Mouse (Mus musculus): Measurements from ENCODE around the gene Pitx1. TPM values are rescaled to one million over a fixed set of nuclear protein-coding genes. Genes with fewer than 3 reads are reported as not detected.

Pitx1 gene
- total RNA-seq (2021): not detected
- long read RNA-seq, experiment 1: 0 reads
- long read RNA-seq, experiment 2: 0 reads

DNA sequence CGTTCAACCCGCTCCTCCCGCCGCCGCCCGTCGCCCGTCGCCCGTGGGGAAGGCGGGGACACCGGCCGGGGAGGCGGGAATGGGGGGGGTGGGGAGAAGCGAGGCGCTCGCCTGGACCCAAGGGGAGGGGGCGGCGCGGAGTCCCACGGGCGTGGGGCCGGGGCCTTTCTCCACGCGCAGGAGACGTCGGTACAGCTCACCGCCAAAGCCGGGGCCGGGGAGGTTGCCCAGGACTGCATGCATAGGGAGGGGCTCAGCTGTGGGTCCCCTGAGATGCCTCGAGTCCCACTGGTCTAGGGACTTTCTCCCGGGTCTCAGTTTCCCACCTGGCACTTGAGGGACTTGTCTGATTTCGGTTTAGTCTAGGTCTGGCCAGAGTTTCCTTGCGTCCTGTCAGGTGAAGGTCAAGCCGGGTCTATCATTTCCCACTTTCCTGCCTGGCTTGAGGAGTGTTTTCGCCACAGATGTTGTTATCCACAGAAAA, at the start of gene Pitx1:
Gene Pitx1 (minus strand): TSS at position 51 of the 484 bp plus-strand sequence.
- no peak within 1 kb of the TSS for H3K4me3 ChIP-seq
- intact Hi-C loops (cut with DNase I): no loop called here
- no peak for DNase-seq (ENCODE audit: extremely low spot score in 1 of 2, low spot score in 2 of 2)

DNA sequence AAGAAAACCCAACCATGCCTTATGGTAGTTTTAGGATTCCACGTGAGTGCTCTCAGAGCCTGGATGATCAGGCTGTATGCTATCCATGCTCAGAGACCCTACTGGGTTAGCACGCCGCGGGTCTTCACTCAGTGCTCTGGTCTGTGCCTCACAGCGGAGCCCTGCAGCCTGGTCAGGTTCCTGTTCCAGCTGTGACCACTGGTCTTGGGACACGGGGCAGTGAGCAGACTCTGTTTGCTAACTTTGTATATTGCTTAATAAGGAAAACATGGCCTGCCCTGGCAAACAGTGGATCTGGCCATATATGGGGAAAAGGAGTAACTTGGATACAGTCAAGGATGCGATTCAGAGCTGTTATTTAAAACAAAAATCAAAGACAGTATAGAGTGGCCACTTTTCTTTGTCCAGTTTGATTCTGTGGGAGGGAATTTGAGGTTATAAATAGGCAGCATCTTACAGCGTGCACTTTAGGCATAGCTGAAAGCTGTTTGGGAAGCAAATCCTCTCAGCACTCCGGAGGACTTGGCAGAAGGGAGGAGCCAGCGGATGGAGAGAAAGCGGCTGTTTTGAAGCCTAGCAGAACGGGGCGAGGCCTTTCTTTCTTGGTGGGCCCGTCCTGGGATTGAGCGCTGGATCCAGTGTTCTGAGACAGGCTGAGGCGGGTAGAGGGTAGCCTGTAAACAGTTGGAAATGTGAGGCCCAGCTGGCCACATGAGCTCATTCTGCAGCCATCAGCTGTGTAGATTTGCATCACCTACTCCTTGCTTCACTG, 45.6 kb upstream of the Pitx1 start:
- DNase-seq (ENCODE audit: extremely low spot score in 1 of 2, low spot score in 2 of 2): no peak
- TF ChIP-seq CTCF (IDR thresholded peaks at IDR 0.05): no peak
- intact Hi-C loops (cut with DNase I): no loop called here
- Histone ChIP-seq H3K4me3 (no peak overlapping the region), H3K27ac (no peak overlapping the region)

More for the DNA sequence above, at the start of gene Pitx1:
- no peak for TF ChIP-seq CTCF (IDR thresholded peaks at IDR 0.05)
- H3K27ac ChIP-seq: no peak within 1 kb of the TSS

DNA sequence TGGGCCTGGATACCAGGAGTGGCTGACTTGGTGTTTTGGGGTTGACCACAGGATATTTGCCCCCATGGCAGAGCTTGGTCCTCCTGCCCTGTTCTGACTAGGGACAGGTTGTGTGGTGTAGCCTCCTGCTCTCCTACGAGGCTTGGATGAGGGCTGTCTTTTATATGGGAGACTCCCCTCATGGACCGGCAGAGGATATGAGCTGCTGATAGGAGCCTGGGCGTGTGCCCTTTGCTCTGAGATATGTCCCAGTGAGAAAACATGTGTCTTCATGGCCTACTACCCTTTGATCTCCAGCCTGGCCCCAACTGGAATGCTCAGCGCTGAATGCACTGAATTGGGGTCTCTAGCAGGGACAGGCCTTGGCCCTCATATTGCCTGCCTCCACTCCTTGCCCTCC, 42.4 kb upstream of the Pitx1 start:
- no peak for TF ChIP-seq CTCF (IDR thresholded peaks at IDR 0.05)
- H3K4me3 ChIP-seq: no peak overlapping the region
- H3K27ac ChIP-seq: no peak overlapping the region
- intact Hi-C loops (cut with DNase I): no loop called here
- no peak for DNase-seq (ENCODE audit: extremely low spot score in 1 of 2, low spot score in 2 of 2)

DNA sequence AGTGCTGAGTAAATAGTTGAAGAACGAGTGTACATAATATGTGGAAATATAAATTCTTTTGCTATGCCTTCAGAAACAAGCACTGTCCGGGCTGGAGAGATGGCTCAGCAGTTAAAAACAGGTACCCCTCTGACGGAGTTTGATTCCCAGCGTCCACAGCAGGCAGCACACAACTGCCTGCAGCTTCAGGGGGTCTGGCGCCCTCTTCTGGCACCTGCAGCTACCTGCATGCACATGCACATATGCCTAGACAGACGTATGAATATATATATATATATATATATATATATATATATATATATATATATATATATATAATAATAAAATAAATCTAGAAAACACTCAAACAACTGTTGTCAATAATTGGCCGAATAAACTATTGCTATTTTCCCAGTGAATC, 35.4 kb upstream of the Pitx1 start:
- DNase-seq (ENCODE audit: extremely low spot score in 1 of 2, low spot score in 2 of 2): no peak
- TF ChIP-seq CTCF (IDR thresholded peaks at IDR 0.05): no peak; the same call in 1 of the 2 replicates
- intact Hi-C loops (cut with DNase I): no loop called here
- H3K4me3 ChIP-seq: no peak overlapping the region
- H3K27ac ChIP-seq: no peak overlapping the region

DNA sequence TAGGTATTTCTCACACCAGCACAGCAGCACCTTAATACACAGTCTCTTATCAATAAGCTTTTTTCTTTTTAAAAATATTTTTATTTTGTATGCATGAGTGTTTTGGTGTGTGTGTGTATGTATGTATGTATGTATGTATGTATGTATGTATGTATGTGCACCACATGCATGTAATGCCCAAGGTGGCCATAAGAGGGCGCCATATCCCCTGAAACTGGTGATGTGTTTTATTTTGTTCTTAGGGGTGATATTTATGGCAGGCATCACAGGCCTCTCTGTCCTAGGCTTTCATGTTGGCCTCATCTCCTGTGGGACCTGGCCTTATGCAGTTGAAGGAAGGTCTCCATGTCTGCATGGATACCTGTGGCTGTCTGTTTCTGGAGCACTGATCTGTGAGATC, 34.0 kb upstream of the Pitx1 start:
- Histone ChIP-seq H3K4me3 (no peak overlapping the region), H3K27ac (no peak overlapping the region)
- intact Hi-C loops (cut with DNase I): no loop called here
- DNase-seq (ENCODE audit: extremely low spot score in 1 of 2, low spot score in 2 of 2): no peak
- TF ChIP-seq CTCF (IDR thresholded peaks at IDR 0.05): peak; percentile 29

DNA sequence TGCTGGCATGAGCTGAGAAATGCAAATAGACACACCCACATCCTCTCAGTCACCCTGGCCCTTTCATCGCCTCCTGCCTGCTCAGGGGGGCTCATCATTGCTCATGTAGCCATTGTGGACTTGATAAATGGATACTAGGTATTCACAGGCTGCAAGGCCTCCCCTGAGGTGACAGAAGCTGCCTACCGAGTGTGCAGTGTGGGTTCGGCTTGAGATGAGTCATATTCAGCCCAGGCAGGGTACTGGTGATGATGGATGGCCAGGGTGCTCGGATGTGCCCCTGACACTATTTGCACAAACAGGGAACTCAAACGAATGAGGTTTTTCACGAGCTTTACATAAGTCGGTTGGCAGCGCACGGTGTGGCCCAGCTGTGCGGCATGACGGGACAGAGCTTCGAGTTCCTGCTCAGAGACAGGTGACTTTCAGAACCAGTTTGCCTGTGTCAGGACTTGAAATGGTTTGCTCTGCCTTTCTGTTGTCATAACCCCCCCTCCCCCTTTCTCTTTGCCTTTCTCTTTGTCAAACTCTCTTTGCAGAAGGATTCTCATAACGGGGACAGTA, 31.6 kb upstream of the Pitx1 start:
- TF ChIP-seq CTCF (IDR thresholded peaks at IDR 0.05): no peak
- Histone ChIP-seq H3K27ac (no peak overlapping the region), H3K4me3 (no peak overlapping the region)
- DNase-seq (ENCODE audit: extremely low spot score in 1 of 2, low spot score in 2 of 2): no peak
- intact Hi-C loops (cut with DNase I): no loop called here

DNA sequence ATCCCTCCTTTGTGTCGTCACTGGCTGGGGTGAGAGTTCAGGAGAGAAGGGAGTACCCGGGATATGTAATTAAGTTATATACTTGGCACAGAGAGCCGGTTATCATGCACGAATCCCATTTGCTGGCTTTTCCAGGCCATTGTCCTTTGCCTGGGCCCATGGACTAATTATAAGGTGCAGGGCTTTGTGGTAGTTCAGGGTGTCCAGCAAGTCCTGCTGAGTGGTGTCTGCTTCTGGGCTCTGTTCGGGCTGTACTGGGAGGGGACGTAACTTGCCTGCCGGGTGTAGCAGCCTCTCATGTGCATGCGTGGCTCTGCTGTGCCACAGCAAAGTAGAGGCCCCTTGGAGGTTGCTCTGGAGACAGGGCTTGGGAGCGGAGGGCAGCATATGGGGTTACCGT, 24.5 kb upstream of the Pitx1 start:
- TF ChIP-seq CTCF (IDR thresholded peaks at IDR 0.05): no peak
- no peak for DNase-seq (ENCODE audit: extremely low spot score in 1 of 2, low spot score in 2 of 2)
- Histone ChIP-seq H3K27ac (no peak overlapping the region), H3K4me3 (no peak overlapping the region)
- intact Hi-C loops (cut with DNase I): no loop called here

DNA sequence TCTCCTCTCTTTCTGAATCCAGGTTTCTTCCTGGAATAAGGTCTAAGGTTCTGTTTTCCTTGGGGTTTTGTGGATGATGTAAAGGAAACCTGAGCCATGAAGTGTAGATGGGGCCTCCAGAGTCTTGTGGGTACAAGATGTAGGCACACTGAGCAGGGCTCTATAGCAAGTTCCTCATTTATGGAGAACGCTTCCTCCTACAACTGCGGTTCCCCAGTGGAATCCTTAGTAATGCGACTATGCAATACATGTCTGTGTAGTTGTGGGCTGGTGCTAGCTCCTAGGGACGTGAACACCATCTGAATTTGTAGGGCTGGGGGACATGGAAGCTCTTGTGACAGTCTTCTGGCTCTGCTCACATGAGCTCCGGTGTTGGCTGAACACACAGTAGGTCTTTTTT, 22.5 kb upstream of the Pitx1 start:
- no peak for DNase-seq (ENCODE audit: extremely low spot score in 1 of 2, low spot score in 2 of 2)
- intact Hi-C loops (cut with DNase I): no loop called here
- no peak overlapping the region for H3K4me3 ChIP-seq
- no peak overlapping the region for H3K27ac ChIP-seq
- no peak for TF ChIP-seq CTCF (IDR thresholded peaks at IDR 0.05)

DNA sequence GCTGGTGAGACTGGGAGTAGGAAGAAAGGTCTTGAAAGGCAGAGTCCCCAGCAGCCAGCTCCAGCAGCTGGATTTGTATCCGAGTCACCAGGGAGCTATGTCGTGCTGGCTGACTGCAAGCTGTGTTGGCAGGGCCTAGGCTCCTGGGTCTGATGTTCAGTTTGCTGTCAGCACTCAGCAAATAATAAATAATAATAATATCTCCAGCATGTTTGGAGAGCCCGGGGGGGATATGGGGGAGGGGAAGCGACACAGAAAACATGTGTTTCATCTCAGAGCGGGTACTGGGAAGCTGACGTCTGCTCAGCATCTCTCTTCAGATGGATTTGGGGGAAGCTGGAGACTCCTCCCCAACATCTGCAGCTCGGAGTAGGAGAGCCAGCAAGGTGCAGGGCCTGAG, 19.8 kb upstream of the Pitx1 start:
- DNase-seq (ENCODE audit: extremely low spot score in 1 of 2, low spot score in 2 of 2): no peak
- intact Hi-C loops (cut with DNase I): no loop called here
- Histone ChIP-seq H3K4me3 (no peak overlapping the region), H3K27ac (no peak overlapping the region)
- TF ChIP-seq CTCF (IDR thresholded peaks at IDR 0.05): no peak

DNA sequence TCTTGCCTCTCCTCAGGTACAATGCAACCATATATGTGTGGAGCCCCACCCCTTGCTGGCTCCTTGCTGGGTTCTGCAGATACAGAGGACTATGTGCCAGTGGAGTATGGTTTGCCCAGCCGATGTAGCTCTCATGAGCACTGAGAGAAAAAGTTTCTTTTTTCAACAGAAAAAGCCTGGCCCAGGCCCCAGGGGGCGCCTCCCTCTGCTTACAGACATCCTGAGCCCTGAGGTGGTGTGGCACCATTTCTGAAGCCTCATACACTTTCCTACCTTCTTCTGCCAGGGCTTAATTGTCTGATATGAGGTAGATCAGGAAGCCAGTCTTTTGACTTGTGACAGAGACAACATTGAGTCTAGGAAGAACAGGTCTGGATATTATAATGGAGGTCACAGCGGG, 16.2 kb upstream of the Pitx1 start:
- no peak overlapping the region for H3K27ac ChIP-seq
- TF ChIP-seq CTCF (IDR thresholded peaks at IDR 0.05): no peak
- no peak for DNase-seq (ENCODE audit: extremely low spot score in 1 of 2, low spot score in 2 of 2)
- H3K4me3 ChIP-seq: no peak overlapping the region
- intact Hi-C loops (cut with DNase I): no loop called here

DNA sequence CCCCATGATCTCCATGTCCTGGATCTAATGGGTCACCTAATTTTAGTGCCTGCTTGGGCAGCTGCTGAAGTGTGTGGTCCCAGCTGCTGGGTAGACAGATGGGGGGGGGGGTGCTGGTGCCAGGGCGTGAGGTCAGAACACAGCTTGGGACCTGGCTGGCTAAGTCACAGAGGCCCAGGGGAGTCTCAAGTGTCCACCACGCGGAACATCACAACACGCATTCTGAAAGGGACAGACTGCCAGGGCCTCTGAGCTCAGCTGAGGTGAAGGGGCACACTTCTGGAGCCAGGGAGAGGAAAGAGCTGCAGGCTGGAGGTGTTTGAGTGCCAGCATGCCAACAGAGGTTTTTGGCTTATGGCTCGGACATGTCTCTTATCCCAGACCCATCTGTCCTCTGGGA, 14.7 kb upstream of the Pitx1 start:
- intact Hi-C loops (cut with DNase I): no loop called here
- Histone ChIP-seq H3K27ac (no peak overlapping the region), H3K4me3 (no peak overlapping the region)
- no peak for DNase-seq (ENCODE audit: extremely low spot score in 1 of 2, low spot score in 2 of 2)
- TF ChIP-seq CTCF (IDR thresholded peaks at IDR 0.05): no peak

DNA sequence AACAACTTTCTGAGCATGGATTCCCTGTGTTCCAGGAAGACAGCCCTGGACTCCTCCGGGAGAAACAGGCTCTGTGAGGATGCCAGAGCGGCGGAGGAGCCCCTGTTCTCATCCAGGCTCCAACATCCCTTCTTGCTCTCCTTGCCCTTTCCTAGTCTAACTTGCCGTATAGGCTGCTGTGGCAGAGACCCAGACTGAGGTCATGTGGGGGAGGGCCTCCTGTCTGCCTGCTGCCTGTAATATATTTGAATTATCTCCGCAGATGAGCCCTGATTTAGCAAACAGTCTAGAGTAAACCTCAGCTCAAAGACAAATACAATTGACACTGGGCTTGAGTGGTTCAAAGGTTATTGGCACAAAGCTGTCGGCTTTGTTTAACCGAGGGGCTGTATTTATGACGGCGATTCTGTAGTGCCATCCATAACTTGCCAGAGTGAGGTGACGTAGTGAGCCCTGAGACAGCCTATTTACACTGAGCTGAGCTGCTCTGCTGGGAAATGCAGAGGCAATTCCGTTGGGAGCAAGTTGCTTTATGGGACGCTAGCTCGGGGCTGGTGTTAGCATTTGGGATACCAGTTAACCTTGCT, 12.7 kb upstream of the Pitx1 start:
- intact Hi-C loops (cut with DNase I): no loop called here
- DNase-seq (ENCODE audit: extremely low spot score in 1 of 2, low spot score in 2 of 2): no peak
- TF ChIP-seq CTCF (IDR thresholded peaks at IDR 0.05): no peak

More for the DNA sequence above, 12.7 kb upstream of the Pitx1 start:
- H3K4me3 ChIP-seq: no peak overlapping the region
- no peak overlapping the region for H3K27ac ChIP-seq

All from left cerebral cortex, adult 2 months (tissue).